In genomic region chr4:115280342-115280741, GRCm38 (mm10) we compare ENCODE assay signal across 9 mouse cellular contexts. TPM values are rescaled to one million over a fixed set of nuclear protein-coding genes. Genes with fewer than 3 reads are reported as not detected.
A peak's percentile ranks its signal among the peaks of the same experiment; 100 is the strongest.
DNase-seq lines count a peak whose midpoint lies in the region; ATAC-seq and TF ChIP-seq lines count a peak whose summit lies in the region.
"Had no signal": no experiment of that assay in that cellular context is flagged by ENCODE, and none has a peak within 500 bp of the region (broad histone marks: within the 10 kb centered on the region; RNA-seq: fewer than 3 reads in every experiment).

No protein-coding gene starts in this region.

- DNase-seq in lung, postnatal 0 days (ENCODE audit: low spot score): no peak
- DNase-seq in lung, postnatal 14 days: no peak
- no peak for DNase-seq in left cerebral cortex, adult 18-20 months (ENCODE audit: low spot score in 2 of 2)

- no peak overlapping the region for H3K4me3 ChIP-seq in lung, embryonic 15.5 days
- no peak overlapping the region for H3K4me3 ChIP-seq in lung, postnatal 0 days (ENCODE audit: low read depth, low read length)
- H3K4me3 ChIP-seq in liver, embryonic 12.5 days: no peak overlapping the region
- H3K4me3 ChIP-seq in stomach, embryonic 15.5 days (replicated peaks): no peak overlapping the region
- H3K4me3 ChIP-seq: layer of hippocampus, adult 2 months had no signal

- H3K4me2 ChIP-seq in lung, embryonic 15.5 days: peak overlapping the region; percentile 55
- no peak overlapping the region for H3K4me2 ChIP-seq in lung, postnatal 0 days (replicated peaks; ENCODE audit: low read depth, low read length)
- peak overlapping the region; percentile 55 for H3K4me2 ChIP-seq in liver, embryonic 12.5 days
- H3K4me2 ChIP-seq in stomach, embryonic 15.5 days: peak overlapping the region; percentile 45

- no peaks in the 10 kb centered on the region for H3K4me1 ChIP-seq in lung, embryonic 15.5 days
- H3K4me1 ChIP-seq in lung, postnatal 0 days (ENCODE audit: insufficient read depth, low read depth, low read length): no peaks in the 10 kb centered on the region
- H3K4me1 ChIP-seq in liver, embryonic 12.5 days: no peaks in the 10 kb centered on the region
- no peaks in the 10 kb centered on the region for H3K4me1 ChIP-seq in stomach, embryonic 15.5 days

- no peak overlapping the region for H3K27ac ChIP-seq in lung, embryonic 15.5 days
- no peak overlapping the region for H3K27ac ChIP-seq in lung, postnatal 0 days (ENCODE audit: low read length)
- H3K27ac ChIP-seq in liver, embryonic 12.5 days: no peak overlapping the region
- H3K27ac ChIP-seq in stomach, embryonic 15.5 days: no peak overlapping the region
- H3K27ac ChIP-seq: layer of hippocampus, adult 2 months had no signal

- H3K36me3 ChIP-seq in lung, embryonic 15.5 days: no peaks in the 10 kb centered on the region
- no peaks in the 10 kb centered on the region for H3K36me3 ChIP-seq in lung, postnatal 0 days (ENCODE audit: insufficient read depth, low read length)
- H3K36me3 ChIP-seq in liver, embryonic 12.5 days: no peaks in the 10 kb centered on the region
- H3K36me3 ChIP-seq in stomach, embryonic 15.5 days: no peaks in the 10 kb centered on the region

- ATAC-seq in lung, embryonic 15.5 days (ENCODE audit: borderline replicate concordance, extremely low read depth, low FRiP score, low TSS enrichment): no peak
- no peak for ATAC-seq in lung, postnatal 0 days
- peak; percentile 78 to 93 for ATAC-seq in hematopoietic stem cell, adult 5-6 weeks (replicated peaks in 1 of 2; ENCODE audit: insufficient read depth in 1 of 2, low FRiP score in 2 of 2, low TSS enrichment in 1 of 2, low read depth in 1 of 2, poor library complexity in 2 of 2, severe bottlenecking in 2 of 2)
- ATAC-seq in liver, embryonic 12.5 days: no peak
- no peak for ATAC-seq in stomach, embryonic 15.5 days (ENCODE audit: insufficient read depth, low FRiP score, low read depth)
- ATAC-seq in frontal cortex, adult (ENCODE audit: low TSS enrichment): no peak

- no peaks in the 10 kb centered on the region for H3K9me3 ChIP-seq in lung, embryonic 15.5 days
- no peaks in the 10 kb centered on the region for H3K9me3 ChIP-seq in lung, postnatal 0 days (ENCODE audit: low read length)
- no peaks in the 10 kb centered on the region for H3K9me3 ChIP-seq in liver, embryonic 12.5 days (replicated peaks)
- no peaks in the 10 kb centered on the region for H3K9me3 ChIP-seq in stomach, embryonic 15.5 days

- no peaks in the 10 kb centered on the region for H3K27me3 ChIP-seq in lung, embryonic 15.5 days
- H3K27me3 ChIP-seq in lung, postnatal 0 days (replicated peaks; ENCODE audit: insufficient read depth, low read length): no peaks in the 10 kb centered on the region
- H3K27me3 ChIP-seq in liver, embryonic 12.5 days (replicated peaks): no peaks in the 10 kb centered on the region
- H3K27me3 ChIP-seq in stomach, embryonic 15.5 days (replicated peaks): no peaks in the 10 kb centered on the region

- no peak for TF ChIP-seq CTCF in lung, postnatal 0 days (IDR thresholded peaks at IDR 0.05)

- no peak overlapping the region for H3K9ac ChIP-seq in lung, embryonic 15.5 days
- no peak overlapping the region for H3K9ac ChIP-seq in lung, postnatal 0 days (replicated peaks; ENCODE audit: low read depth)
- H3K9ac ChIP-seq in liver, embryonic 12.5 days: no peak overlapping the region
- H3K9ac ChIP-seq in stomach, embryonic 15.5 days: no peak overlapping the region

- TF ChIP-seq EP300 in lung, postnatal 0 days (IDR thresholded peaks at IDR 0.05): no peak

RNA-seq across cellular contexts. Expression of gene Cyp4a12a, which starts 18.5 kb away (rescaled TPM):
- not detected in 2 replicates for polyA plus RNA-seq in lung, embryonic 15.5 days (2015; fragmentation: Nextera tagmentation; extraction: Ambion mirVana)
- polyA plus RNA-seq in lung, postnatal 0 days (2015; fragmentation: Nextera tagmentation; extraction: Ambion mirVana): not detected in 2 replicates
- total RNA-seq in hematopoietic stem cell, adult 5-6 weeks (2017): not detected in 2 replicates
- not detected in 2 replicates for polyA plus RNA-seq in liver, embryonic 12.5 days (2016; fragmentation: Nextera tagmentation; extraction: Ambion mirVana)
- polyA plus RNA-seq in stomach, embryonic 15.5 days (2015; fragmentation: Nextera tagmentation; extraction: Ambion mirVana): not detected in 2 replicates
- not detected for total RNA-seq in left cerebral cortex, adult 18-20 months (2021)
- total RNA-seq: layer of hippocampus, adult 2 months had no signal

RNA-seq across cellular contexts. Expression of gene Cyp4a29, which starts 38.5 kb away (rescaled TPM):
- not detected in 2 replicates for polyA plus RNA-seq in lung, embryonic 15.5 days (2015; fragmentation: Nextera tagmentation; extraction: Ambion mirVana)
- polyA plus RNA-seq in lung, postnatal 0 days (2015; fragmentation: Nextera tagmentation; extraction: Ambion mirVana): not detected in 2 replicates
- not detected in 2 replicates for total RNA-seq in hematopoietic stem cell, adult 5-6 weeks (2017)
- polyA plus RNA-seq in liver, embryonic 12.5 days (2016; fragmentation: Nextera tagmentation; extraction: Ambion mirVana): not detected in 2 replicates
- polyA plus RNA-seq in stomach, embryonic 15.5 days (2015; fragmentation: Nextera tagmentation; extraction: Ambion mirVana): not detected in 2 replicates
- total RNA-seq in left cerebral cortex, adult 18-20 months (2021): not detected
- total RNA-seq: layer of hippocampus, adult 2 months had no signal

Comparison
In these comparisons a context has a peak if more than half of its experiments do, and no peak if none do; other contexts are left out.
1. ATAC-seq: peak in hematopoietic stem cell, adult 5-6 weeks (2 of 2); none in lung, embryonic 15.5 days (single experiment), lung, postnatal 0 days (single experiment), liver, embryonic 12.5 days (single experiment), stomach, embryonic 15.5 days (single experiment) and frontal cortex, adult (single experiment).